14 mouse cellular contexts compared by ENCODE assay signal in the genomic region with DNA sequence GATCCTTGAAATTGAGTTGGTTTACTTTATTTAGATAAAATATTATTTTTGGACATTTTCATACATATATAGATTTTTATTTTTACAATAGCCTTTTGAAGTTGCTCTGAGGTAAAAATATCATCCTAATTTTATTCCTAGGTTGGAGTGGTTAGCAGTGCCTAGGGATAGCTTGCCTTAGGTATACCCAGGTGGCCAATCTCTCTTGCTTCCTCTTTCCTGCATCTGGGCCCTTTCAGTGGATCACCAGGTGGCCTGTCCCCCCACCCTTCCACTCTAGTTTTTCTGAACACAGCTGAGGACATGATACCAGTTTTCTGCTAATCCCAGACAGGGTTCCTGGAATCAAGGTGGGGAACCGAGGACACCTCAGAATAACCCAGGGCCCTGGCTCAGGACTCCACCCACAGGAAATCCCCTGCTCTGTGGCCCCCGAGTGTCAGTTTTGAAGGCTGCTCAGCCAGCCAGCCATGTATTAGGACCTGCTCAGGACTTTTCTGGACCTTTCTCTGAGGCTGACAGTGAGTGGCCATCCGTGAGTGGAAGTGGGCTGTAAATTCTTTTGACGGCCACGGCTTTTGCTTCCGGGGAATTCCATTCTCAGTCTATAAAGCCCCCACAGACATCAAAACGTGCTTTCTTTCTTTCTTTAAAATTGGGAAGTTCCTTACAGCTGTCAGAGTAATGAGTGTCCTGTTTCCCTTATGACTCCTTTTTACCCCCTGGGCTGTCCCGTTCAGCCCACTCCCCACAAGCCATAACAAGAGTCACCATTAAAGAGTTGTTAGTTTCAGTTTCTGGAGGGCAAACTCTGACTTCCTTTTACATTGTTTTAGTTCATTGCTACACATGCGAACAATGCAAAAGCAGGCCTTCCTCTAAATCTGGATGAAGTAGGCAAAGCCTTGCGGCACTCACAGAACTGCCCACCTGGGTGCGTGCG.
DNase-seq lines count a peak whose midpoint lies in the region; ATAC-seq and TF ChIP-seq lines count a peak whose summit lies in the region.
"Had no signal": no experiment of that assay in that cellular context is flagged by ENCODE, and none has a peak within 500 bp of the region (broad histone marks: within the 10 kb centered on the region; RNA-seq: fewer than 3 reads in every experiment).

No protein-coding gene starts in this region.

- no peaks in the 10 kb centered on the region for H3K4me1 ChIP-seq in midbrain, embryonic 14.5 days (ENCODE audit: control insufficient read depth, insufficient read depth, low read length)
- H3K4me1 ChIP-seq: forebrain, embryonic 15.5 days had no signal

- H3K9me3 ChIP-seq in midbrain, embryonic 14.5 days (ENCODE audit: control insufficient read depth, low read length): no peaks in the 10 kb centered on the region
- H3K9me3 ChIP-seq: embryonic facial prominence, embryonic 13.5 days; forebrain, embryonic 15.5 days had no signal

- WGBS in midbrain, embryonic 14.5 days: 75% methylated on average over 12 of the region's 12 CpGs

- no peak for TF ChIP-seq CTCF in left cerebral cortex, adult 2 months (IDR thresholded peaks at IDR 0.05)

- no peak overlapping the region for H3K4me3 ChIP-seq in left cerebral cortex, adult 2 months
- no peak overlapping the region for H3K4me3 ChIP-seq in midbrain, embryonic 14.5 days (replicated peaks; ENCODE audit: low read depth, low read length)
- H3K4me3 ChIP-seq: embryonic facial prominence, embryonic 13.5 days; forebrain, embryonic 15.5 days; hindbrain, embryonic 10.5 days had no signal

- intact Hi-C loops in left cerebral cortex, adult 2 months (cut with DNase I): no loop called here

- peak; percentile 47 for ATAC-seq in granulocyte monocyte progenitor cell, adult 5-6 weeks (replicated peaks; ENCODE audit: poor library complexity, severe bottlenecking)
- 0 out of 2 replicates have a peak, but pooled peaks have one; percentile 16 for ATAC-seq in megakaryocyte-erythroid progenitor cell, adult 5-6 weeks (replicated peaks; ENCODE audit: low FRiP score, low TSS enrichment, poor library complexity, severe bottlenecking)
- no peak for ATAC-seq in midbrain, embryonic 14.5 days (ENCODE audit: low FRiP score, low TSS enrichment)
- ATAC-seq: forebrain, embryonic 15.5 days had no signal

- H3K9ac ChIP-seq in midbrain, embryonic 14.5 days (replicated peaks; ENCODE audit: low read length): no peak overlapping the region
- H3K9ac ChIP-seq: embryonic facial prominence, embryonic 13.5 days; forebrain, embryonic 15.5 days had no signal

- no peaks in the 10 kb centered on the region for H3K27me3 ChIP-seq in midbrain, embryonic 14.5 days (ENCODE audit: control insufficient read depth, insufficient read depth, low read length)
- H3K27me3 ChIP-seq: embryonic facial prominence, embryonic 13.5 days; forebrain, embryonic 15.5 days had no signal

- peak; percentile 17 for DNase-seq in lung, postnatal 25 days (ENCODE audit: low spot score)
- no peak for DNase-seq in lung, postnatal 4 days
- peak; percentile 60 for DNase-seq in thymus, postnatal 25 days
- no peak for DNase-seq in left cerebral cortex, adult 2 months (ENCODE audit: extremely low spot score in 1 of 2, low spot score in 2 of 2)
- no peak for DNase-seq in midbrain, embryonic 14.5 days
- DNase-seq in layer of hippocampus, adult 18-20 months (ENCODE audit: low spot score in 2 of 2): no peak
- DNase-seq: kidney, postnatal 14 days; lung, postnatal 10 days; right cerebral cortex, postnatal 14 days had no signal

- H3K36me3 ChIP-seq in midbrain, embryonic 14.5 days (ENCODE audit: control insufficient read depth, insufficient read depth, low read length): no peaks in the 10 kb centered on the region
- H3K36me3 ChIP-seq: embryonic facial prominence, embryonic 13.5 days; forebrain, embryonic 15.5 days; hindbrain, embryonic 10.5 days had no signal

- H3K27ac ChIP-seq in left cerebral cortex, adult 2 months: no peak overlapping the region
- H3K27ac ChIP-seq in midbrain, embryonic 14.5 days (replicated peaks; ENCODE audit: low read depth, low read length): no peak overlapping the region
- H3K27ac ChIP-seq: embryonic facial prominence, embryonic 13.5 days; forebrain, embryonic 15.5 days; hindbrain, embryonic 10.5 days had no signal

- H3K4me2 ChIP-seq in midbrain, embryonic 14.5 days (ENCODE audit: low read length): no peak overlapping the region
- H3K4me2 ChIP-seq: embryonic facial prominence, embryonic 13.5 days; forebrain, embryonic 15.5 days had no signal

Comparison
In these comparisons a context has a peak if more than half of its experiments do, and no peak if none do; other contexts are left out.
1. DNase-seq: peak in lung, postnatal 25 days (single experiment) and thymus, postnatal 25 days (single experiment); none in lung, postnatal 4 days (0 of 2), left cerebral cortex, adult 2 months (0 of 2), midbrain, embryonic 14.5 days (single experiment) and layer of hippocampus, adult 18-20 months (0 of 2).